Mouse (Mus musculus) ovary, adult 18-20 months (tissue): ENCODE results near the gene Lgals7.

Experiments used
- DNase-seq: peaks from one replicate; pipeline ENCODE4 v3.0.0; 2022; ENCODE audit warnings: low spot score, mixed read lengths

The Lgals7 gene

DNA sequence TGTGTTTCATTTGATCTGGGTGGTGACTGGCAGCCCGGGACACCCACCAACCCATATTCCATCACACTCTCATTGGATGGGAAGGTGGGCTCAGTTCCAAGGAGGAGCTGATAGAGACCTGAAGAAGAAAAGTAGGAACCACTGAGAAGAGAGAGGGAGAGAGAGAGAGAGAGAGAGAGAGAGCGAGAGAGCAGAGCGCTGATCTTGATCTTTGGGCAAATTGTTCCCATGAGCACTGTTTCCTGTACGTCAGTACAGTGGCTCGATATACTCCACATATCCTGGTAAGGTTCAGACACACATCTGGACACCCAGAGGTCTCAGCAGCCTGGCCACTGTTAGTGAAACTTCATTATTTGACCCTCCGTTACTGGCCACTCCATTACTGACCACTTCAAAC, at the start of gene Lgals7:
Lgals7 (plus strand) TSS at position 314 of the 400 bp plus-strand sequence.
- no peak for DNase-seq

DNA sequence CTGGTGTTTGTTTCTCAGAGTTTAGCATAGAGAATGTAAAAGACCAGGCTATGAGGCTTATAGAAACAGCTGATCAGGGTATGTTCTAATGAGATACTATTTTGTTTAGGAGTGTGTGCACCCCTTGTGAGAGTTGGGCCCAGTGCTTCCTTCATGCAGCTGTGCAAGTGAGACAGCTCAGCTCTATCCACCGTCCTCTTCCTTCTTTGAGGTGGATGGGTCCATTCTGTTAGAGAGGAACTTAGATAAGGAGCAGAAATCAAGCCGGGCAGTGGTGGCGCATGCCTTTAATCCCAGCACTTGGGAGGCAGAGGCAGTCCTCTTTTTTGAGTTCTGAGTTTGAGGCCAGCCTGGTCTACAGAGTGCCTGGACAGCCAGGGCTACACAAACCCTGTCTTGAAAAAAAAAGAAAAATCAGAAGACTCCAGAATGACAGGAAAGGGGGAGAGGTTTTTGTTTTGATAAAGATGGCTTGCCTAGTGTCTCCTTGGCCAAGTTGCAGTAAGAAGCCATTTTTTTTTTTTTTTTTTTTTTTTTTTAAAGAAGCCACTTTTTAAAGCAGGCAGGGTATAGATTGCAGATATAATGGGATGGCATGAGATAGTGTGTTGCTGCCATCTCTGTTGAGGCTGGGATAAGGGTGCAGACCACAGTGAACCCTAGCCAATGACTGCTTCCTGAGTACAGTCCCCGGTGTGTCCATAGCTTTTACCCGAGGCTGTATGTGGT, 49.2 kb upstream of the Lgals7 start:
- DNase-seq: no peak

DNA sequence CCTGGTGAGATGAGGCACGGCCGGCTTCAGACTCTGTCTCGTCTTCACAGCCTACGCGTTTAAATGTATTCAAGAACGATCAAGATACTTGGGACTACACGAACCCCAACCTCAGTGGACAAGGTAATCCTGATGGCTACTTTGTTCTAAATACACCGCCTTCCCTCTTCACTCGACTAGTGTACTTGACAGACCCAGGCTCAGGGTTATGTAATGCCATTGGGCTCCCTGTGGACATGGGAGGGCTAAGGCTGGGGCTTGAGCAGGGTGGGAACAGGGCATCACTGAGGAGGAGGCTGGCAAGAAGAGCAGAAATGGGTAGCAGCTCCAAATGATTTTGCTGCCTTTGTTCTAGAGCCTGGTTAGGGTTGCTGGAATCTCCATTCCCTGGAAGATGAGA, 48.4 kb upstream of the Lgals7 start:
- no peak for DNase-seq

DNA sequence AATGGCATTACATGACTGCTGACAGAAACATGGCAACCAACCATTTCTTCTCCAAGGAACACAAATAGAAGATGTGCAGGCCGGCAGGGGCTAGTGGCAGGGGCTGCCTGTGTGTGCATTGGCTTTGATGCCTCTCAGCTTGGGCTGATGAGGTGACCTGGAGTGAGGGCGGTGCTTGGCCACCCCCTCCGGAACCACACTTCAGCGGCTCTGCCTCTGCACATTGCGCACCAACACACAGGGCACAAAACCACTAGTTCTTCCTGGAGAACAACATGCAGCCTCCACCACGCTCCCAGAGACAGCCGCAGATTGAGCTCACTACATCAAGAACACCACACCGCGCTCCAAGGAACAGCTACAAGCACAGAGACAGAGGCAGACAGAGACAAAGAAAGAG, 47.5 kb upstream of the Lgals7 start:
- no peak for DNase-seq

DNA sequence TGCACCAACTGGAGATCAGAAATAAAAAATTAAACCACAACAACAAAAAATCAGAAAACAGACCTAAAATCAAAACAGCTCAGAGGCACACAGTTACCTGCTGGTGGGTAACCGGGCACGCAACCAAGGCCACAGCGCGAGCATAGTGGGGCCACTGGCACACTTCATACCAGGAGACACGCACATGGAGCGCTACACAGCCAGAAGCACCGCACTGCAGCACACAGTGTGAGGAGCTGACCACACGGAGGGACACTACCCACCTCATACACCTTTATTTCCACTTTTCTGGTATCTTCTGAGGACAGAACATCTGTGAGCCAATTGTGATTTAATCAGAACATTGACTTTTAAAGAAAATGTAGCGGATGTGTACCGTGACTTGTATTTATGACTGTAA, 46.7 kb upstream of the Lgals7 start:
- no peak for DNase-seq

- DNase-seq: no peak
Measured at GRCm38 (mm10) chr7:28817524-28817923, 46.1 kb upstream of the Lgals7 start.

GRCm38 (mm10) chr7:28817957-28818356, 45.7 kb upstream of the Lgals7 start:
- no peak for DNase-seq

DNA sequence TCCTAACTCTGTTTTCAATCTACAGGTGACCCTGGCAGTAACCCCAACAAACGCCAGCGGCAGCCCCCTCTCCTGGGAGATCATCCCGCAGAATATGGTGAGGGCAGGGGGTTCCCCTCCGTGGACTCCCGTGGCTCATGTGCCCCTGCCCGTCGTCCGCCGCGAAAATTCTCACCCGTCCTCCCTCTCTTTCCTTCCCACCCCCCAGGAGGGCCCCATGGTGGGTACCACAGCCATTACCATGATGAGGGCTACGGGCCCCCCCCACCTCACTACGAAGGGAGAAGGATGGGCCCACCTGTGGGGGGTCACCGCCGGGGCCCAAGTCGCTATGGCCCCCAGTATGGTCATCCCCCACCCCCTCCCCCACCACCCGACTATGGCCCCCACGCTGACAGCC, 45.2 kb upstream of the Lgals7 start:
- no peak for DNase-seq

GRCm38 (mm10) chr7:28818861-28819452, 44.7 kb upstream of the Lgals7 start:
- no peak for DNase-seq

GRCm38 (mm10) chr7:28819571-28819970, 44.1 kb upstream of the Lgals7 start:
- DNase-seq: no peak

- DNase-seq: peak; percentile 58
Measured at GRCm38 (mm10) chr7:28820358-28821260, 43.0 kb upstream of the Lgals7 start.

DNA sequence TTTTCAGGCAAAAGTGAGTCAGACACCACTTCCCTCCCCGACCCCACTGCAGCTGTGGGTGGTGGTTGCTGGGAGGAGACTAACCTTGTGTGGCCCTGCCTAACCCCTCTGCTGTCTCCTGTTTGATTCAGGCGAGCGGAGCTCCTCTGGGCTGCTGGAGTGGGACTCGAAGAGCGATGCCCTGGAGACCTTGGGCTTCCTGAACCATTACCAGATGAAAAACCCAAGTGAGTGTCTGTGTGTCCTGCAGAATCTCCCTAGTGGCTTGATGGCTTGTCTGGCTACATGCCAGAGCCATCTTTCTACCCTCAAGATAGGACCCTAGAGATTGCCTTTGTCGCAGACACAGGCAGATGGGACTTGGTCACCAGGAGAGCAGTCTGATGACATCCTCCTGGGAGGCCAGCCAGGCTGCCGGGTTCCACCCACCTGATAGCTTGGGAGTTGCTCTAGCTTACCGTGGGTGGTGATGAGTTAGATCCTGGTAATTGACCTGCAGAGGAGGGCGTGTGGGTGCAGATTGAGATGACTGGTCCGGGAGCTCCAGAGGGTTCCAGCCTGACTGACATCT, 42.3 kb upstream of the Lgals7 start:
- DNase-seq: no peak

DNA sequence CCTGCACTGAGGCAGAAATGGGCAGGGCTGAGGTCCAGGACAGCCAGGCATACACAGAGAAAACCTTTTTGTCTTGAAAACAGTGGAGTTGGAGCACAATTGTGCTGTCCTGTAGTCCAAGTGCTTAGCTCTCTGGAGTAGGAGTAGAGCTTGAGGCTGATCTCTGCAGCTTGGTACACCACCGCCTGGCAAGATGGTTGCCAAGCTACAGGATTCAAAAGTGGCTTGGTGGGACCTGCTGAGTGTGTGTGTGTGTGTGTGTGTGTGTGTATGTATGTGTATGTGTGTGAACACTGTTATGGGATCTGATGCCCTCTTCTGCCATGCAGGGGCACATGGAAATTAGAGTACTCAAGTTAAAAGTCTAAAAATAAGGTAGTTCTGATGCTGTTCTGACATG, 41.1 kb upstream of the Lgals7 start:
- no peak for DNase-seq

- no peak for DNase-seq
Measured at GRCm38 (mm10) chr7:28822993-28823903, 40.4 kb upstream of the Lgals7 start.

DNA sequence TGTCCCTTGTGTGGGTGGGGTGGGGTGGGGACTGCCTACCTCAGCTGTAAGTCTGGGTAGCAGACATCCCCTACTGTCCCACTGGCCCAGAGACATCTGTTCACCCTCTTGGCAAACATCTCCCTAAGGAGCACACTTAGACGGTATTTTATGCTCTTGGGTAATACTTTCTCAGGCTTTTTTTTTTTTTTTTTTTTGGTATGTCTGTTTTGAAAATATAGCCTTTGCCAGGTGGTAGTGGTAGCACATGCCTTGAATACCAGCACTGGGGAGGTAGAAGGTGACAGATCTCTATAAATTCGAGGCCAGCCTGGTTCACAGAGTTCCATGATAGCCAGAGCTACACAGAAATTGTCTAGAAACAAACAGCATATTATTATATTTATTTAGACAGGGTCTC, 39.7 kb upstream of the Lgals7 start:
- no peak for DNase-seq

- DNase-seq: peak; percentile 89
Measured at GRCm38 (mm10) chr7:28824941-28825685, 38.5 kb upstream of the Lgals7 start, which contains the start of gene Ech1. Gene Ech1 (plus strand): TSS chr7:28825217.

DNA sequence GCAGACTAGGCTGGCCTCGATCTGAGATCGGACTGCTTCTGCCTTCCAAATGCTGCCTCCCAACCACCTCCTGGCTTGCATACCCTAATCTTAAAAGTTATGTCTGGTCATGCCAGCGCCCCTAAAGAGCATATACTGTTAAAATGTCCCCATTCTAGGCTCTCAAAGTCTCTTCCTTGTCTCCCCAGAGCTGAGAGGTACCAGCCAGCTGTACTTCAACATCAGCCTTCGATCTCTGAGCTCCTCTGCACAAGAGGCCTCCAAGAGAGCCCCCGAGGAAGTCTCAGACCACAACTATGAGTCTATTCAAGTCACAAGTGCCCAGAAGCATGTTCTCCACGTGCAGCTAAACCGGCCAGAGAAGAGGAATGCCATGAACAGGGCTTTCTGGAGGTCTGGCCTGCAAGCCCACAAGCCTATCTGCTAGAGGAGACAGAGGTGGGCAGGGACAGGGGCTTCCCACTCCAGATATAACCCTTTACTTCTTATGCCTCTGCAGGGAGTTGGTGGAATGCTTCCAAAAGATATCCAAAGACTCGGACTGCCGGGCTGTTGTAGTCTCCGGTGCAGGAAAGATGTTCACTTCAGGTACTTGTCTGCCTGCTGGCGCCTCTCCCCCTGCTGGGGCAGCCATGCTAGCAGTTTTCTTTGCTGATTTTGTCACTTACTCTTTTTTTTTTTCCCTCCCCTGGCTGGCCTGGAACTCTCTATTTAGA, 37.8 kb upstream of the Lgals7 start:
- no peak for DNase-seq

DNA sequence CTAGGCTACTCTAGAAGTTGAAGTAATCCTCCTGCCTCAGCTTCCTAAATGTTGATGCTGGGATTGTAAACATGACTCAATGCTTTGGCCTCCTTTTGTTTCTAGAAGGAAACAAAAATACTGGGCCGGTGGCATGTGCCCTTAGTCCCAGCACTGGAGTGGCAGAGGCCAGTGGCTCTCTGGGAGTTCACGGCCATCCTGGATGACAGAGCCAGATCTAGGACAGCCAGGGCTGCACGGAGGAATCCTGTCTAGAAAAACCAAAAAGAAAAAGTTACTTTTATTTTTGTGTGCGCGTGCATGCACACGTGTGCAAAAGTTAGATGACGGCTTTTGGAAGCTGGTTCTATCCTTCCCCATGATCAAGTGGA, 37.3 kb upstream of the Lgals7 start:
- DNase-seq: no peak

DNA sequence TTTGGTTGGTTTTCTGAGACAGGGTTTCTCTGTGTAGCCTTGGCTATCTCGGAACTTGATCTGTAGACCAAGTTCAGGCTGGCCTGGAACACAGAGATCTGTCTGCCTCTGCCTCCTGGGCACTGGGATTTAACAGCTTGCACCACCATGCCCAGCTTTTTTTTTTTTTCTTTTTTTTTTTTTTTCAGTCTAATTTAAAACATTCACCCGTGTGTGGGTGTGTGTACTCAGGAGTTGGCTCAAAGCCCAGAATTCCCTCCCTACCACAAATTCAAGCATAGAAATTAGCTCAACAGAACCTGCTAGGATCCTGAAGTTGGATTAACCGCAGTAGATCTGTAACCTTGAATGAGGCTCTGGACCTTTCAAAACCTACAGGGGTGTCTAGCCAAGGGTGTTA, 36.3 kb upstream of the Lgals7 start:
- DNase-seq: peak; percentile 60

- DNase-seq: no peak
Measured at GRCm38 (mm10) chr7:28829821-28830220, 33.8 kb upstream of the Lgals7 start.
